Comparison of ENCODE assay signal across 8 mouse cellular contexts in genomic region chr2:69788974-69789373, GRCm38 (mm10). TPM values are rescaled to one million over a fixed set of nuclear protein-coding genes. Genes with fewer than 3 reads are reported as not detected.
DNase-seq lines count a peak whose midpoint lies in the region; ATAC-seq lines count a peak whose summit lies in the region.

No protein-coding gene starts in this region.

- no peaks in the 10 kb centered on the region for H3K27me3 ChIP-seq in lung, embryonic 15.5 days
- H3K27me3 ChIP-seq in embryonic facial prominence, embryonic 14.5 days (replicated peaks; ENCODE audit: control insufficient read depth, insufficient read depth, low read length), result no peaks in the 10 kb centered on the region
- H3K27me3 ChIP-seq in intestine, embryonic 16.5 days (replicated peaks; ENCODE audit: control insufficient read depth, insufficient read depth, low read length), result no peaks in the 10 kb centered on the region
- no peaks in the 10 kb centered on the region for H3K27me3 ChIP-seq in neural tube, embryonic 14.5 days (ENCODE audit: control insufficient read depth, insufficient read depth, low read length)

- H3K27ac ChIP-seq in lung, embryonic 15.5 days, result peak overlapping the region; percentile 51; the same call in 1 of the 2 replicates
- H3K27ac ChIP-seq in embryonic facial prominence, embryonic 14.5 days (replicated peaks; ENCODE audit: low read depth, low read length), result no peak overlapping the region; the same call in 1 of the 2 replicates
- H3K27ac ChIP-seq in intestine, embryonic 16.5 days (ENCODE audit: low read length), result peak overlapping the region; percentile 65
- peak overlapping the region; percentile 87 for H3K27ac ChIP-seq in neural tube, embryonic 14.5 days (ENCODE audit: low read depth, low read length)

- peak overlapping the region; percentile 52 for H3K9ac ChIP-seq in lung, embryonic 15.5 days
- peak overlapping the region; percentile 77 for H3K9ac ChIP-seq in embryonic facial prominence, embryonic 14.5 days (ENCODE audit: low read depth, low read length)
- peak overlapping the region; percentile 80 for H3K9ac ChIP-seq in intestine, embryonic 16.5 days (ENCODE audit: low read depth, low read length)
- H3K9ac ChIP-seq in neural tube, embryonic 14.5 days (replicated peaks; ENCODE audit: low read depth, low read length), result peak overlapping the region; percentile 68

- peaks cover 10% of the 10 kb centered on the region for H3K36me3 ChIP-seq in lung, embryonic 15.5 days
- peaks cover 13% of the 10 kb centered on the region for H3K36me3 ChIP-seq in embryonic facial prominence, embryonic 14.5 days (ENCODE audit: control insufficient read depth, insufficient read depth, low read length)
- H3K36me3 ChIP-seq in intestine, embryonic 16.5 days (ENCODE audit: control insufficient read depth, insufficient read depth, low read length), result no peaks in the 10 kb centered on the region
- H3K36me3 ChIP-seq in neural tube, embryonic 14.5 days (ENCODE audit: control insufficient read depth, insufficient read depth, low read length), result no peaks in the 10 kb centered on the region; the same call in 1 of the 2 replicates

- ATAC-seq in lung, embryonic 15.5 days (ENCODE audit: borderline replicate concordance, extremely low read depth, low FRiP score, low TSS enrichment), result peak; percentile 12; the same call in 1 of the 2 replicates
- peak; percentile 23 for ATAC-seq in embryonic facial prominence, embryonic 14.5 days (ENCODE audit: low read depth)
- ATAC-seq in intestine, embryonic 16.5 days, result peak; percentile 26
- peak; percentile 19; the same call in 1 of the 2 replicates for ATAC-seq in neural tube, embryonic 14.5 days (ENCODE audit: low read depth)
- no peak for ATAC-seq in cerebellum, adult (ENCODE audit: insufficient number of reproducible peaks, low FRiP score, low TSS enrichment)

- peaks cover 9% of the 10 kb centered on the region for H3K4me1 ChIP-seq in lung, embryonic 15.5 days
- no peaks in the 10 kb centered on the region for H3K4me1 ChIP-seq in embryonic facial prominence, embryonic 14.5 days (ENCODE audit: control insufficient read depth, insufficient read depth, low read length)
- no peaks in the 10 kb centered on the region for H3K4me1 ChIP-seq in intestine, embryonic 16.5 days (ENCODE audit: control insufficient read depth, insufficient read depth, low read length)
- H3K4me1 ChIP-seq in neural tube, embryonic 14.5 days (ENCODE audit: control insufficient read depth, insufficient read depth, low read length), result peaks cover 5% of the 10 kb centered on the region; the same call in 1 of the 2 replicates

- H3K4me3 ChIP-seq in lung, embryonic 15.5 days, result peak overlapping the region; percentile 72
- peak overlapping the region; percentile 71 for H3K4me3 ChIP-seq in embryonic facial prominence, embryonic 14.5 days (ENCODE audit: low read depth, low read length)
- H3K4me3 ChIP-seq in intestine, embryonic 16.5 days (ENCODE audit: low read length), result peak overlapping the region; percentile 76
- peak overlapping the region; percentile 73 for H3K4me3 ChIP-seq in neural tube, embryonic 14.5 days (ENCODE audit: low read depth, low read length)

- WGBS in lung, embryonic 15.5 days, result 20% methylated on average over 9 of the region's 9 CpGs
- WGBS in embryonic facial prominence, embryonic 14.5 days, result 22% methylated on average over 9 of the region's 9 CpGs
- 19% methylated on average over 9 of the region's 9 CpGs for WGBS in intestine, embryonic 16.5 days
- WGBS in neural tube, embryonic 14.5 days, result 28% methylated on average over 9 of the region's 9 CpGs

- H3K9me3 ChIP-seq in lung, embryonic 15.5 days, result no peaks in the 10 kb centered on the region
- no peaks in the 10 kb centered on the region for H3K9me3 ChIP-seq in embryonic facial prominence, embryonic 14.5 days (ENCODE audit: control insufficient read depth, low read length)
- H3K9me3 ChIP-seq in intestine, embryonic 16.5 days (ENCODE audit: control insufficient read depth, low read length), result no peaks in the 10 kb centered on the region
- H3K9me3 ChIP-seq in neural tube, embryonic 14.5 days (ENCODE audit: control insufficient read depth, low read length), result no peaks in the 10 kb centered on the region

- H3K4me2 ChIP-seq in lung, embryonic 15.5 days, result peak overlapping the region; percentile 85
- peak overlapping the region; percentile 77 for H3K4me2 ChIP-seq in embryonic facial prominence, embryonic 14.5 days (ENCODE audit: low read depth, low read length)
- peak overlapping the region; percentile 72 for H3K4me2 ChIP-seq in intestine, embryonic 16.5 days (ENCODE audit: low read depth, low read length)
- peak overlapping the region; percentile 96 for H3K4me2 ChIP-seq in neural tube, embryonic 14.5 days (ENCODE audit: low read depth, low read length)

- DNase-seq in lung, postnatal 36 days, result no peak
- no peak for DNase-seq in embryonic facial prominence, embryonic 14.5 days (ENCODE audit: low spot score)
- DNase-seq in layer of hippocampus, adult 9-10 months (ENCODE audit: low spot score), result no peak
- DNase-seq in spleen, postnatal 36 days (ENCODE audit: low spot score in 2 of 2), result no peak

RNA-seq across cellular contexts. Expression of gene Ccdc173, which starts 0.4 kb away (rescaled TPM):
- polyA plus RNA-seq in lung, embryonic 15.5 days (2015; fragmentation: Nextera tagmentation; extraction: Ambion mirVana), result 2.6 and 3.2 TPM in 2 replicates
- polyA plus RNA-seq in embryonic facial prominence, embryonic 14.5 days (2014; fragmentation: Nextera tagmentation; extraction: Ambion mirVana), result 1.9 and 2.2 TPM in 2 replicates
- polyA plus RNA-seq in intestine, embryonic 16.5 days (2015; fragmentation: Nextera tagmentation; extraction: Ambion mirVana), result 0.84 and 0.97 TPM in 2 replicates
- polyA plus RNA-seq in neural tube, embryonic 14.5 days (2014; fragmentation: Nextera tagmentation; extraction: Ambion mirVana), result 2.3 and 3.3 TPM in 2 replicates

RNA-seq across cellular contexts. Expression of gene Phospho2, which starts 0.4 kb away (rescaled TPM):
- 19.2 and 19.4 TPM in 2 replicates for polyA plus RNA-seq in lung, embryonic 15.5 days (2015; fragmentation: Nextera tagmentation; extraction: Ambion mirVana)
- 24.9 and 27.0 TPM in 2 replicates for polyA plus RNA-seq in embryonic facial prominence, embryonic 14.5 days (2014; fragmentation: Nextera tagmentation; extraction: Ambion mirVana)
- 22.4 and 23.1 TPM in 2 replicates for polyA plus RNA-seq in intestine, embryonic 16.5 days (2015; fragmentation: Nextera tagmentation; extraction: Ambion mirVana)
- polyA plus RNA-seq in neural tube, embryonic 14.5 days (2014; fragmentation: Nextera tagmentation; extraction: Ambion mirVana), result 38.2 and 41.9 TPM in 2 replicates

RNA-seq across cellular contexts. Expression of gene Klhl23, which starts 32.8 kb away (rescaled TPM):
- 36.4 and 38.6 TPM in 2 replicates for polyA plus RNA-seq in lung, embryonic 15.5 days (2015; fragmentation: Nextera tagmentation; extraction: Ambion mirVana)
- 20.8 and 22.3 TPM in 2 replicates for polyA plus RNA-seq in embryonic facial prominence, embryonic 14.5 days (2014; fragmentation: Nextera tagmentation; extraction: Ambion mirVana)
- 29.5 and 31.1 TPM in 2 replicates for polyA plus RNA-seq in intestine, embryonic 16.5 days (2015; fragmentation: Nextera tagmentation; extraction: Ambion mirVana)
- polyA plus RNA-seq in neural tube, embryonic 14.5 days (2014; fragmentation: Nextera tagmentation; extraction: Ambion mirVana), result 106 and 120 TPM in 2 replicates
